Mouse (Mus musculus) urinary bladder, postnatal 0 days (tissue): ENCODE data around the gene Lrrc75a. TPM values are rescaled to one million over a fixed set of nuclear protein-coding genes. Genes with fewer than 3 reads are reported as not detected.

Experiments
- polyA plus RNA-seq: library from polyadenylated mRNA; unstranded; fragments of >200 nt; fragmentation: Nextera tagmentation; extraction: Ambion mirVana; gene quantifications from 2 replicates; pipeline ENCODE4 v1.2.1, GENCODE M21; 2015

Gene Lrrc75a
- 11.7 and 12.9 TPM in 2 replicates for polyA plus RNA-seq

GRCm38 (mm10) chr11:62647661-62648590 lies at the start of gene Lrrc75a:
Gene Lrrc75a (minus strand): TSS chr11:62648523.

DNA sequence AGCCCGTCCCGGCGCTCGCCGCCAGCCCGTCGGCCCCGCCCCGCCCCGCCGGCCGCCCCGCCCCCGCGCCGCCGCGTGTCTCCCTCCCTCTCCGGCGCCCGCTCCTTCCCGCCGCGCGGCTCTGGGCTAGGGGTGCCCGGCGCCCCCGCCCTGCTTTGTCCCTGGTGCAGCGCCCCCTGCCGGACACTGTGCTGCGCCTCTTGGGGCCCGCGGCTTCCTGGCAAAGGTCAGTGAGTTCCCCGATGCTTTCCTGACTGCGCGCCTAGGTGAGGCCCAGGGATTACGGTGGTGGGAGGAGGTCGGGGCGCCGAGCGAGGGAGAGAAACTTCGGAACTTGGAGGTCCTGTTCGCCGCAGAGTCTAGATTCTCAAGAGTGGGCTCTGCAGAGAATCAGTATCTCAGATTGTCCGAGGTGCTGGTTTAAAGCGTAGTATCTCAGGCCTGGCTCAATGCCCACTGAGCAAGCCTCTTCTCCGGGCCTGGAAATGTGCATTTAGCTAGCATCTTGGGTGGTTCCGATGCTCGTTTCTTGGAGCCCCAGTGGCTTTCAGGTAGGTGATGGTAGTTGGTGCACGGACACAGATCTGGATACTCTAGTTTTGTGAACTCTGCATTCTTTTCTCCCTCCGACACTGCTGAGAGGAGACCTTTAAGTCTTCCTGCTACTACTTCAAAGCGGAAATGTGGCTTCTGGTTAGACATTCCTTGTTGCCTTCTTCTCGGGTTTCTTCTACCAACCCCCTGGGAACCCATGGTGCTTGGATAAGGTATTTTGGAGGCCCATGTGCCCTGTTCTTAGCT lies 468 bp upstream of the Lrrc75a start, which contains the start of gene Mmgt2:
Gene Mmgt2, plus strand, starts transcription at position 74 of the 801 bp plus-strand sequence.

GRCm38 (mm10) chr11:62573959-62574702 lies 74.2 kb downstream of the Lrrc75a start, which contains the start of gene Trpv2:
Gene Trpv2 (plus strand): TSS chr11:62574486.

Other genes with a start within 250 kb of the Lrrc75a start
- 4.2 and 5.0 TPM in 2 replicates for gene Pigl, start 190.1 kb downstream of the Lrrc75a start, polyA plus RNA-seq
- 92.4 and 105 TPM in 2 replicates for gene Ncor1, start 190.0 kb downstream of the Lrrc75a start, polyA plus RNA-seq
- gene Cenpv, start 109.3 kb downstream of the Lrrc75a start, polyA plus RNA-seq, result 6.0 and 6.4 TPM in 2 replicates
- gene Ubb, start 97.4 kb downstream of the Lrrc75a start, polyA plus RNA-seq, result 1,838 and 1,941 TPM in 2 replicates
- 53.5 and 57.7 TPM in 2 replicates for gene Trpv2, start 74.0 kb downstream of the Lrrc75a start, polyA plus RNA-seq
- gene Mmgt2, start 141 bp upstream of the Lrrc75a start, polyA plus RNA-seq, result 43.9 and 47.7 TPM in 2 replicates
- 3.5 and 3.9 TPM in 2 replicates for gene Zfp287, start 83.4 kb upstream of the Lrrc75a start, polyA plus RNA-seq
- gene Gm10428, start 104.6 kb upstream of the Lrrc75a start, polyA plus RNA-seq, result not detected in 2 replicates
- gene Zfp286, start 140.9 kb upstream of the Lrrc75a start, polyA plus RNA-seq, result 4.0 and 4.8 TPM in 2 replicates
- 22.9 and 29.0 TPM in 2 replicates for gene Trim16, start 171.7 kb upstream of the Lrrc75a start, polyA plus RNA-seq
- gene Fbxw10, start 198.5 kb upstream of the Lrrc75a start, polyA plus RNA-seq, result 0.20 and 0.53 TPM in 2 replicates
- gene Tvp23b, start 230.9 kb upstream of the Lrrc75a start, polyA plus RNA-seq, result 53.7 and 56.3 TPM in 2 replicates